Mouse (Mus musculus) midbrain, embryonic 13.5 days (tissue): ENCODE data around the gene Polr1d. TPM values are rescaled to one million over a fixed set of nuclear protein-coding genes. Genes with fewer than 3 reads are reported as not detected.

Experiments
- ATAC-seq: fragments of 200-750 bp; cut with Nextera tagmentation; 2 replicates; pipeline ENCODE4 v1.8.0; 2017; ENCODE audit warnings: mild to moderate bottlenecking, moderate TSS enrichment, moderate library complexity
- H3K27ac ChIP-seq: fragments of 300-500 bp; sonication (generic); 2 replicates; pipeline ENCODE4 v1.5.1; 2015; ENCODE audit warnings: inconsistent platforms, mild to moderate bottlenecking, moderate library complexity
- H3K27me3 ChIP-seq: fragments of 300-500 bp; sonication (generic); 2 replicates; pipeline ENCODE4 v1.6.1; 2015; ENCODE audit warnings: mild to moderate bottlenecking, inconsistent platforms
- H3K36me3 ChIP-seq: fragments of 300-500 bp; sonication (generic); 2 replicates; pipeline ENCODE4 v1.6.1; 2015; ENCODE audit warnings: mild to moderate bottlenecking, inconsistent platforms
- H3K4me1 ChIP-seq: fragments of 300-500 bp; sonication (generic); replicated peaks from 2 replicates; pipeline ENCODE4 v1.6.1; 2015; ENCODE audit warnings: inconsistent platforms
- H3K4me2 ChIP-seq: fragments of 300-500 bp; sonication (generic); replicated peaks from 2 replicates; pipeline ENCODE4 v1.6.1; 2015; ENCODE audit warnings: moderate library complexity, mild to moderate bottlenecking, inconsistent platforms
- H3K4me3 ChIP-seq: fragments of 300-500 bp; sonication (generic); replicated peaks from 2 replicates; pipeline ENCODE4 v1.5.1; 2015; ENCODE audit warnings: mild to moderate bottlenecking, inconsistent platforms
- H3K9ac ChIP-seq: fragments of 300-500 bp; sonication (generic); replicated peaks from 2 replicates; pipeline ENCODE4 v1.6.1; 2015; ENCODE audit warnings: mild to moderate bottlenecking, inconsistent platforms
- H3K9me3 ChIP-seq: fragments of 300-500 bp; sonication (generic); 2 replicates; pipeline ENCODE4 v1.6.1; 2016; ENCODE audit warnings: mild to moderate bottlenecking, inconsistent platforms
- WGBS: fragments of 180-500 bp; shearing (Covaris S2); methylation state at CpG from one replicate; pipeline ENCODE4 v1.1.7; 2015; 5-methylcytosine and 5-hydroxymethylcytosine counted together
- polyA plus RNA-seq: library from polyadenylated mRNA; unstranded; fragments of >200 nt; fragmentation: Nextera tagmentation; extraction: Ambion mirVana; gene quantifications from 2 replicates; pipeline ENCODE4 v1.2.1, GENCODE M21; 2015

Polr1d gene
- 101 and 103 TPM in 2 replicates for polyA plus RNA-seq

GRCm38 (mm10) chr5:147076799-147077165, at the start of gene Polr1d:
Polr1d (plus strand) TSS chr5:147077050.
- peaks cover 10% of the 10 kb centered on the region; the same call in 1 of the 2 replicates for H3K27me3 ChIP-seq
- whole genome bisulfite sequencing, result under 1% methylated on average over 17 of the region's 17 CpGs
- no peaks in the 10 kb centered on the region for H3K9me3 ChIP-seq
- H3K9ac ChIP-seq, result peak within 1 kb of the TSS; percentile 78
- peak within 1 kb of the TSS; percentile 90 for H3K4me2 ChIP-seq
- ATAC-seq, result no peak
- no peaks in the 10 kb centered on the region for H3K36me3 ChIP-seq
- peak within 1 kb of the TSS; percentile 79 for H3K4me3 ChIP-seq
- H3K4me1 ChIP-seq, result peaks cover 22% of the 10 kb centered on the region
- H3K27ac ChIP-seq, result peak within 1 kb of the TSS; percentile 90

DNA sequence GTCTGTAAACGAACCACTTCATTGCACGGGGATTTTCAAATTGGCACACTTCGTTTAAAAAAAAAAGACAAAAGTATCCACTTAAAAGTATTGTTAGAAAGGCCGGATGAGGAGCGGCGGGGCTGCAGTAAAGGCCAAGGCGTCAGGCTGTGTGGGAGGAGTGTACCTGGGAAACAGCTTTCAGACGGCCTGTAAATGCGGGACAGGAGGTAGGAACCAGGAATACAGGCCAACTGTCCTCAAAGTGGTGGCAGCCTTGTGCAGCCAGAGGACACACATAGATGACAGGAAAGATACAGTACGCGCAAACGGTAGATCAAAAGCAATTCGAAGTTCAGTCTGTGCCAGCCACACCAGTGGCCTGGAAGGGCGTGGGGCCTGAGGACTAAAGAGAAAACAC, 45.6 kb upstream of the Polr1d start:
- Histone ChIP-seq H3K4me3 (no peak overlapping the region), H3K4me2 (no peak overlapping the region), H3K9me3 (no peaks in the 10 kb centered on the region), H3K27ac (no peak overlapping the region), H3K36me3 (peaks cover 9% of the 10 kb centered on the region; the same call in 1 of the 2 replicates), H3K27me3 (no peaks in the 10 kb centered on the region), H3K9ac (no peak overlapping the region), H3K4me1 (peaks cover 5% of the 10 kb centered on the region; the same call in 1 of the 2 replicates)
- 87% methylated on average over 14 of the region's 14 CpGs for WGBS
- ATAC-seq, result no peak

GRCm38 (mm10) chr5:147033155-147033554, 43.7 kb upstream of the Polr1d start:
- WGBS, result 95% methylated on average over 13 of the region's 13 CpGs
- H3K9me3 ChIP-seq, result no peaks in the 10 kb centered on the region
- ATAC-seq, result no peak

GRCm38 (mm10) chr5:147034283-147034682, 42.6 kb upstream of the Polr1d start:
- ATAC-seq, result no peak
- Histone ChIP-seq H3K4me1 (peaks cover 5% of the 10 kb centered on the region; the same call in 1 of the 2 replicates), H3K9me3 (no peaks in the 10 kb centered on the region), H3K36me3 (peaks cover 9% of the 10 kb centered on the region; the same call in 1 of the 2 replicates), H3K4me2 (no peak overlapping the region), H3K9ac (no peak overlapping the region), H3K4me3 (no peak overlapping the region), H3K27ac (no peak overlapping the region), H3K27me3 (no peaks in the 10 kb centered on the region)
- WGBS, result 58% methylated on average over 12 of the region's 12 CpGs

More at GRCm38 (mm10) chr5:147033155-147033554, 43.7 kb upstream of the Polr1d start:
- Histone ChIP-seq H3K4me2 (no peak overlapping the region), H3K4me3 (no peak overlapping the region), H3K4me1 (peaks cover 5% of the 10 kb centered on the region; the same call in 1 of the 2 replicates), H3K27me3 (no peaks in the 10 kb centered on the region), H3K27ac (no peak overlapping the region), H3K36me3 (peaks cover 9% of the 10 kb centered on the region; the same call in 1 of the 2 replicates), H3K9ac (no peak overlapping the region)

GRCm38 (mm10) chr5:147035301-147035700, 41.5 kb upstream of the Polr1d start:
- no peak overlapping the region for H3K27ac ChIP-seq
- no peaks in the 10 kb centered on the region for H3K9me3 ChIP-seq
- no peak overlapping the region for H3K4me3 ChIP-seq
- WGBS, result 93% methylated on average over 6 of the region's 6 CpGs
- no peak overlapping the region for H3K4me2 ChIP-seq
- no peak for ATAC-seq
- H3K4me1 ChIP-seq, result peaks cover 5% of the 10 kb centered on the region; the same call in 1 of the 2 replicates
- H3K36me3 ChIP-seq, result peaks cover 9% of the 10 kb centered on the region; the same call in 1 of the 2 replicates
- H3K9ac ChIP-seq, result no peak overlapping the region
- H3K27me3 ChIP-seq, result no peaks in the 10 kb centered on the region

GRCm38 (mm10) chr5:147036028-147036427, 40.8 kb upstream of the Polr1d start:
- Histone ChIP-seq H3K4me2 (no peak overlapping the region), H3K4me3 (no peak overlapping the region), H3K4me1 (peaks cover 5% of the 10 kb centered on the region; the same call in 1 of the 2 replicates), H3K27ac (no peak overlapping the region), H3K36me3 (peaks cover 9% of the 10 kb centered on the region; the same call in 1 of the 2 replicates), H3K27me3 (no peaks in the 10 kb centered on the region), H3K9me3 (no peaks in the 10 kb centered on the region), H3K9ac (no peak overlapping the region)
- WGBS, result 90% methylated on average over 10 of the region's 10 CpGs
- no peak for ATAC-seq

- no peak overlapping the region for H3K9ac ChIP-seq
- 87% methylated on average over 5 of the region's 5 CpGs for WGBS
- H3K4me3 ChIP-seq, result no peak overlapping the region
- H3K36me3 ChIP-seq, result peaks cover 8% of the 10 kb centered on the region; the same call in 1 of the 2 replicates
- no peak overlapping the region for H3K4me2 ChIP-seq
- no peak overlapping the region for H3K27ac ChIP-seq
- peaks cover 5% of the 10 kb centered on the region; the same call in 1 of the 2 replicates for H3K4me1 ChIP-seq
- no peak for ATAC-seq
- no peaks in the 10 kb centered on the region for H3K27me3 ChIP-seq
- H3K9me3 ChIP-seq, result no peaks in the 10 kb centered on the region
Observed at GRCm38 (mm10) chr5:147036661-147037060, 40.2 kb upstream of the Polr1d start.

- Histone ChIP-seq H3K4me1 (peaks cover 9% of the 10 kb centered on the region), H3K4me3 (no peak overlapping the region), H3K9ac (no peak overlapping the region), H3K9me3 (no peaks in the 10 kb centered on the region), H3K36me3 (no peaks in the 10 kb centered on the region), H3K27me3 (no peaks in the 10 kb centered on the region), H3K27ac (no peak overlapping the region), H3K4me2 (no peak overlapping the region)
- ATAC-seq, result no peak
- WGBS, result 80% methylated on average over 3 of the region's 3 CpGs
Observed at GRCm38 (mm10) chr5:147037601-147038000, 39.2 kb upstream of the Polr1d start.

DNA sequence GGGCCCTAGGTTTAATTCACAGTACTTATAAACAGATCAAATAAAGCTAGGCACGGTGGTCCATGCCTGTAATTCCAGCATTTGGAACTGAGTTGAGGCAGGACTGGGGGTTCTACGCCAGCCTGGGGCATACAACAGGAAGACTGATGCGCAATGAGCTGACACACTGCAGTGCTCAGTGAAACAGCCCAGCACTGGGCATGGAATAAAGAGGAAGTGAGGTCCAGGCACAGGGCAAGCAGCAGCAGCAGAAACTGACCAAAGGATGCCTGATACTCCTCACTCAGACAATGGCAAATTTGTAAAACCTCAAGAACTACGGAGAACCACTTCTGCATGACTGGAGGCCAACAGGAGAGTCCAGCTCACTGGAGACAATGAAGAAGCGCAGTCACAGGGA, 37.5 kb upstream of the Polr1d start:
- 78% methylated on average over 5 of the region's 5 CpGs for WGBS
- Histone ChIP-seq H3K4me2 (no peak overlapping the region), H3K27me3 (no peaks in the 10 kb centered on the region), H3K9ac (no peak overlapping the region), H3K9me3 (no peaks in the 10 kb centered on the region), H3K4me1 (peaks cover 16% of the 10 kb centered on the region), H3K27ac (no peak overlapping the region), H3K36me3 (no peaks in the 10 kb centered on the region), H3K4me3 (no peak overlapping the region)
- ATAC-seq, result no peak

- Histone ChIP-seq H3K4me3 (no peak overlapping the region), H3K4me1 (peaks cover 24% of the 10 kb centered on the region), H3K9ac (no peak overlapping the region), H3K9me3 (no peaks in the 10 kb centered on the region), H3K27me3 (no peaks in the 10 kb centered on the region), H3K36me3 (no peaks in the 10 kb centered on the region), H3K4me2 (0 out of 2 replicates have a peak overlapping the region, but pooled peaks have one; percentile 9), H3K27ac (no peak overlapping the region)
- peak; percentile 55 for ATAC-seq
- WGBS, result 79% methylated on average over 40 of the region's 40 CpGs
Observed at GRCm38 (mm10) chr5:147041965-147042937, 34.6 kb upstream of the Polr1d start.

- Histone ChIP-seq H3K27ac (no peak overlapping the region), H3K4me2 (no peak overlapping the region), H3K4me1 (peaks cover 24% of the 10 kb centered on the region), H3K9me3 (no peaks in the 10 kb centered on the region), H3K4me3 (no peak overlapping the region), H3K27me3 (no peaks in the 10 kb centered on the region), H3K36me3 (no peaks in the 10 kb centered on the region), H3K9ac (no peak overlapping the region)
- WGBS, result 69% methylated on average over 15 of the region's 15 CpGs
- ATAC-seq, result no peak
Observed at GRCm38 (mm10) chr5:147043240-147043844, 33.5 kb upstream of the Polr1d start.

GRCm38 (mm10) chr5:147045311-147045710, 31.5 kb upstream of the Polr1d start:
- H3K4me2 ChIP-seq, result no peak overlapping the region
- no peak overlapping the region for H3K27ac ChIP-seq
- no peaks in the 10 kb centered on the region for H3K27me3 ChIP-seq
- no peaks in the 10 kb centered on the region for H3K36me3 ChIP-seq
- WGBS, result 71% methylated on average over 10 of the region's 11 CpGs
- H3K9me3 ChIP-seq, result no peaks in the 10 kb centered on the region
- no peak for ATAC-seq
- H3K4me1 ChIP-seq, result peaks cover 24% of the 10 kb centered on the region
- no peak overlapping the region for H3K9ac ChIP-seq
- no peak overlapping the region for H3K4me3 ChIP-seq
